Mouse (Mus musculus) cerebellum, adult 18-20 months (tissue): ENCODE results near the gene Mtmr4.

ENCODE experiments used
- DNase-seq, 2 experiments: peaks; one replicate each; pipeline ENCODE4 v3.0.0; 2021

Gene Mtmr4

GRCm38 (mm10) chr11:87591526-87592353, at the start of gene Mtmr4:
Mtmr4 (plus strand) TSS chr11:87592162.
- peak; percentile 99 to 100 for DNase-seq

- DNase-seq: peak in 1 of 2 experiments; percentile 8
Observed at GRCm38 (mm10) chr11:87542285-87542684, 49.7 kb upstream of the Mtmr4 start.

GRCm38 (mm10) chr11:87542906-87543305, 49.1 kb upstream of the Mtmr4 start:
- peak; percentile 30 to 35 for DNase-seq

DNA sequence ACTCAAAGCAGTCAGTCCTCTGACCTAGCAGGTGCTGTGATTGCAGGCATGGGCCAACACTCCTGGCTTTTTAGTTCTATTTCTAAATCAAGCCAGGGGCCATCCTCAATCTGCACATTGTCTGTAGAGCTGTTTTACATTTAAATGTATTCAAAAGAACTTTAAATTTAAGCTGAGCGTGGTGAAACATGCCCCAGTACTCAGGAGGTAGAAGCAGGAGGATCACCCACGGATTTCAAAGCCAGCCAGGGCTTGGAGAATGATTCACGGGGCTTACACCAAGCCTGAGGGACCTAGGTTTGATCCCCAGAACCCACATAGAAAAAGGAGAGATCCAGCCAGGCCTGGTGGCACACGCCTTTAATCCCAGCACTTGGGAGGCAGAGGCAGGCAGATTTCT, 38.6 kb upstream of the Mtmr4 start:
- no peak for DNase-seq

GRCm38 (mm10) chr11:87554386-87554785, 37.6 kb upstream of the Mtmr4 start:
- no peak for DNase-seq

DNA sequence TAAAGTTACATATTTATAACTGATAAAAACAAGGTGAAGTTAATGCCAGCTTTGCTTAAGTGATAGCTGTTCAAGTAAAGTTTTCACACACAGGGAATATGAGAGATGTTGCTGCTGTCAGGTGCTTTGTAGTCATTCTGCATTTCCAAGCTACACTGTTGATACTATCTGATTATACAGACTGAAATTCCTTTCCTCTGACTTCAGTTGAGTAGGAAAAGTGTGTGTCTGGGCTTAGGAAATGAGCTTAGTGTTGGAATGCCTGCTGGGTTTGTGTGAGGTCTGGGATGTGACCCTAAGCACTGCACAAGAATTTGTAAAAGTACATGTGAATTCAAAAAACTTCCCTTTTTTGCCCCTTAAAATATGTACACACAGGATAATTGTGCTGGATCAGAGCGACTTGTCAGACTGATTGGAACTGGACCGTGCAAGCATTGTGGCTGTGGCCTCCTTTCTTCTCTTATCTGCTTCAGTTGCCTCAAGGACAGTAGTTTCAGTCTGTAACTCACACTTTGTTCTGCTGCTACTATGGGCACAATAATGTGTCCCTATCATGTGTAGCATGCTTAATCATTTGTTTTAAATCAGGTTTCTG, 36.8 kb upstream of the Mtmr4 start:
- DNase-seq: no peak

- DNase-seq: no peak
Observed at GRCm38 (mm10) chr11:87561208-87561607, 30.8 kb upstream of the Mtmr4 start.

GRCm38 (mm10) chr11:87566501-87566900, 25.5 kb upstream of the Mtmr4 start, which contains the start of gene Gm11492:
Gm11492 (plus strand) TSS chr11:87566653.
- no peak for DNase-seq

DNA sequence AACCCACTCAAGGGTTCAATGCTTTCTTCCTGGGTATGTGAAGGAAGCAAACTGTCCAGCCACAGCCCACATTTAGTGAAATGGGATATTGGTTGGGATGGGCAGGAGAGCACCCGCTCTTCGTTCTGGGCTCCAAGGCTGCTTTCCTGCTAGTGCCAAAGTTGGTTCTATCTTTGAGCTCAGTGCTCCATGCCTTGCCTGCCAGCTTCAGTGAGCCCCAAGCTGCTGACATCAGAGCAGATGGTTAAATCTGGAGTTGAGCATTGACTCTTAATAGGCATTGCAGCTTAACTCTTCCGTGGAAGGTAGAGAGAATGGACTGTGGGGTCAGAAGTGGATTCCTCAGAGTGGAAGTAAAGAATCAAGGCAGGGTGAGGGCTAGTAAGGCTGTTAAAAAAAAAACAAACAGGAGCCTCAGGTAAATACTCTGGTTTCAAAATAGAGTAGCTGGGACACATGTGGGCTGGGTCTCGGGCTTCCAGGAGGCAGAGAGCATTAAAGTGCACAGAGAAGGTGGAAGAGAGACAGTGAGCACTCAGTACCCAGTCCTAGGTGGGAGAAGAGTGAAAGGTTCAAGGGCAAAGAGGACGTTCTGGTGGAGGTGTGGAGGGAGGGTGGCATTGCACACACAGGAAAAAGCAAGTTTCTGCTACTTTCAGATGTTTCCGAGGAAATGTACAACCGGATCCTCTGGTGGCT, 23.6 kb upstream of the Mtmr4 start, which contains the start of gene Sept4:
Gene Sept4, plus strand, starts transcription at position 649 of the 699 bp plus-strand sequence.
- no peak for DNase-seq

DNA sequence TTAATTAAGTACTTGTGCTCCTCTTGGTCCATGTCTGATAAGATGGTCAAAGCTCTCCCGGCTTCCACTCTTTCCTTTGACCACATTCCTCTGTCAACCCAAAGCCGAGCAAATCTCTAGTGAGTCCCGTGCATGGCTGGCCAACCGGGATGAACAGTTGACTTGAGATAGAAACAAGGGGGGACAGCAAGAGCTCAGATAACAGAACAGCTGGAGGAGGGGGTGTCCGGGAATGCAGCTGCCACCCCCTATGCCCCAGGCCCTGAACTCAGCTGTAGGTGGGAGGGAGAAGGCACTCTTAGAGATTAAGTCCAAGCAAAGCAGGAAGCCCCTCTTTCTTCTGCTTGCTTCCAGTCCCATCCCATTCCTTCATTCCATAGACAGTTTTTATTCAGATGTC, 21.2 kb upstream of the Mtmr4 start:
- no peak for DNase-seq

DNA sequence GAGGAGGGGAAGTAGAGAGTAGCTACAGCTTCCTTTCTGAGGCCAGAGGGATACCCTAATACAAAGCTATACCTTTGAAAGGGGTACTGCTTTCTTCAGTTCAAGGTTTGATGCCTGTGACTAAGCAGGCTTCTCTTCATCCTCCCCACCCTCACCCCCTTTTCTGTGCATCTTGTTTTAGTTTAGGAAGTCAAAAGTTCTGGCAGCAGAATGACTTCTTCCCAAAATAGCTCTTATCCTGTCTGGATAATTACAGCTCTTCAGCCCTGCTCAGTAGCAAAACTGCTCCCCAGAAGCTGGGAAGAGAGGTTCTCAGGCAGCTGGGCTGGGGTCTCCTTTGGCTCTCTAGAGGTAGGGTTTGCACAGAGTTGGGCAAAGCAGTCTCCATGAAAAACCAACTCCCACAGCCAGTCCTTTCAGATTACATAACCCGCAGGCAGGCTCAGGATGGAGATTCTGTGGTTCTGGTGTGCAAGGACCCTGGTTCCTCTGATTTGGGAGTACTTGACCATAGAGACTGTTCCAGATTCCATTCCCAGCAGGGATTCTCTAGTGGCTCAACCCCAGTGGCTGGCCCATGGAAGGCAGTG, 20.5 kb upstream of the Mtmr4 start:
- no peak for DNase-seq

DNA sequence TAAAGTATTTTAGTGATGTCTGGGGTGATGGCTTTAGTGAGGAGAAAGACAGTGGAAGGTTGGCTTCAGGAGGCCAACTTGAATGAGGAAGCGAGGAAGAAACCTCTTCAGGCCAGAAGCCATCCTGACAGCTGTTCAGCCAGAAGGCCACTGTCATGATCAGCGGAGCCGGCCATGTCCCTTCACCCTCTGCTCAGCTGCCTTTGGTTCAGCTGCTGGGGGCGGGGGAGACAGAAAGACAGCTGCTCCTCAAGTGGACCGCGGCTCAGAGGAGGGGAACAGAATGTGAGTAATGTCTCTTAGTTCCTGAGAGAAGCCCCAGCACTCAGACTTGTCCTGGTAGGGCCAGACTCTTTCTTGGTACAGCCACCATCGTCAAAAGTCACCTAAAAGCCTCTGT, 18.2 kb upstream of the Mtmr4 start:
- DNase-seq: no peak

GRCm38 (mm10) chr11:87574520-87575180, 17.3 kb upstream of the Mtmr4 start:
- no peak for DNase-seq

- DNase-seq: peak; percentile 18 to 40
Observed at GRCm38 (mm10) chr11:87577601-87578248, 14.2 kb upstream of the Mtmr4 start.

DNA sequence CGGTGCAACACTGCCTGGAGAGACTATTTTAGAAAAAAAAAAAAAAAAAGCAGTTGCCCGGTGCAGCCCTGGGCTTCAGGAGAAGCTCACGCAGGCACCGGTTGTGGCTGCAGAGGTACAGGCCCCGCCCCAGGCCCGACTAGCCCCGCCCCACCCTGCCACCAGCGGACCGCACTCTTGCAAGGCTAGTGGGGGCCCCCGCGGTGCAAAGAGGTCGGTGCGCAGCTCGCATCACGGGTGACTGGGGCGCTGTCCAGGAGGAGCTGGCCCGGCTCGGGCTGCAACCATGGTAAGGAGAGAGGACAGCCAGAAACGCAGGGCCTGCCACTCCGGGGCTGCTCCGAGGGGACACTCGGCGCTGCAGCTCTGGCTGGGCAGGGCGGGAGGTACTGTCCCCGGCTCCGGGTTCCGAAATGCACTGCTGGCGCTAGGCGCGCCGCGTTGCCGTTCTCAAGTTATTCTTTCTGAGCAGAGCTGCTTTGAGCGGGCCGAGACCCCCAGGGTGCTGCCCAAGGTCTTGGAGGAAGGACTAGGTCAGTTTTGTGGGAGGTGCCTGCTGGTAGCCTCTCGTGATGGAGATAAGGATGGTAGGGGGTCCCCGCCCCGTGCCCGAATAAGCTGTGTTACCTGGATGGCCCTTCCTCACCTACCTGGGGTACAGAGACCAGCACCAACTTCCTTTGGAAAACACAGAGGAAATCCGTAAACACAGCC, 13.6 kb upstream of the Mtmr4 start:
- peak; percentile 88 to 89 for DNase-seq

DNA sequence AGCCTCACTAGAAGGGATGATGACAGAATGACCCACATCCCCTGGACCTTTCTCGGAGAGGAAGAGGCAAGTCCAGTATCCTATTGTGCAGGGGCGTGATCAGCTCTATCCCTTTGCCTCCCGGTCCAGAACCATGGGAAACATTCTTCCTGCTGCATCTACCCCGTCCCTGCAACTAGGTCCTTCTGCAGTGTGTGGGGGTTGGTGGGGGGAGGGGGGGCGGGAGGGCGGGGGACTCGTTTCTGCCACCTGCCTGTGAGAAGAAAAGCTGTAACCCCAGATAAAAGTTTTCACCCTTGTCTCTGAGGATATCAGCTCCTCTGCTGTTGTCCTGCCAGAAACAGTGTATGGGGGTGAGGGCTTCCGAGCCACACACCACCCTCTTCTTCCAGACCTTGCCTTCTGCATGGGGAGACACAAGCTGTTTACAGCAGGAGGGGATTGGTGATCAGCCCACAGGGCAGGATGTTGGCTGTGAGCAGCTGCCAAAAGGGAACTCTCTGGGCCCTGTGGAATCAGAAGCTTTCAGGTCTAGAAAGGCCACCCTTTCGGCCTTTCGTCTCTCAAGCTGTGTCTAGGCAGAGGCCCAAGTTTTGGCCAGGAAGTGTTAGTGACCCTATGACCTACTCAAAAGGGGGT, 12.9 kb upstream of the Mtmr4 start:
- peak; percentile 67 to 73 for DNase-seq

GRCm38 (mm10) chr11:87579713-87580112, 12.2 kb upstream of the Mtmr4 start:
- DNase-seq: no peak

DNA sequence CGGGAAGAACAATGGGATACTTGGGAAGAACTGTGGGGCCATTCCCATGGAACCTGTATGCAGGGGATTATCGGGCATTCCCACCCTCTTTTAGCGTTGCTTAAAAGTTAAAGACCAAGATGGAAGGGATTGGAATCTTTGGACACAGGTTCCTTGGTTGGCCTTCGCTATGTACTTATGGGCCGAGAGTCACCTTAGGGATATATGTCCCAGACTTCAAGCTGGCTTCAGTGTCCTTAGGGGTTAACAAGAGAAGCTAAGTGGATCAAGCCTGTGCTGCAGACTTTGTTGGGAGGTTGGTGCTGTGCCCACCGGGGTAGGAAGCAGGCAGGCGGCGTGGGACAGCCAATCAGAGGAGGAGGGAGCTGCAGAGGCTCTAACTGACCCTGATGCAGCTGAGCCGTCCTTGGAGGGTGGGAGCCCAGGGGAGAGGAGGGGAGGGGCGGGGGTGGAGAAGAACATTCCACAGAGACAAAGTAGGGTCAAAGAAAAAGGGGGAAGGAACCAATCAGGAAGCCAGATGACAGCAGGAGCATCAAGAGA, 11.3 kb upstream of the Mtmr4 start:
- DNase-seq: peak in 1 of 2 experiments; percentile 39

GRCm38 (mm10) chr11:87581161-87581865, 10.6 kb upstream of the Mtmr4 start:
- no peak for DNase-seq
